Mouse (Mus musculus) hindbrain, embryonic 15.5 days (tissue): ENCODE results near the gene Clspn. TPM values are rescaled to one million over a fixed set of nuclear protein-coding genes. Genes with fewer than 3 reads are reported as not detected.

ENCODE experiments used
- ATAC-seq: fragments of 200-750 bp; cut with Nextera tagmentation; 2 replicates; pipeline ENCODE4 v1.8.0; 2017; ENCODE audit warnings: low read depth, moderate number of reproducible peaks, moderate TSS enrichment; ENCODE audit not compliant: low FRiP score
- H3K27ac ChIP-seq: fragments of 300-500 bp; sonication (generic); replicated peaks from 2 replicates; pipeline ENCODE4 v1.5.1; 2015; ENCODE audit warnings: mild to moderate bottlenecking, inconsistent platforms
- H3K27me3 ChIP-seq: fragments of 300-500 bp; sonication (generic); 2 replicates; pipeline ENCODE4 v1.6.1; 2015; ENCODE audit warnings: control low read depth, inconsistent platforms
- H3K36me3 ChIP-seq: fragments of 300-500 bp; sonication (generic); 2 replicates; pipeline ENCODE4 v1.6.1; 2015; ENCODE audit warnings: control low read depth, inconsistent platforms
- H3K4me1 ChIP-seq: fragments of 300-500 bp; sonication (generic); replicated peaks from 2 replicates; pipeline ENCODE4 v1.6.1; 2015; ENCODE audit warnings: control low read depth, inconsistent platforms
- H3K4me2 ChIP-seq: fragments of 300-500 bp; sonication (generic); 2 replicates; pipeline ENCODE4 v1.6.1; 2015; ENCODE audit warnings: moderate library complexity, mild to moderate bottlenecking, inconsistent platforms
- H3K4me3 ChIP-seq: fragments of 300-500 bp; sonication (generic); 2 replicates; pipeline ENCODE4 v1.5.1; 2015; ENCODE audit warnings: mild to moderate bottlenecking, inconsistent platforms
- H3K9ac ChIP-seq: fragments of 300-500 bp; sonication (generic); 2 replicates; pipeline ENCODE4 v1.6.1; 2015; ENCODE audit warnings: inconsistent platforms
- H3K9me3 ChIP-seq: fragments of 300-500 bp; sonication (generic); 2 replicates; pipeline ENCODE4 v1.6.1; 2016; ENCODE audit warnings: control low read depth, inconsistent platforms
- WGBS: fragments of 180-500 bp; shearing (Covaris S2); methylation state at CpG from one replicate; pipeline ENCODE4 v1.1.7; 2015; 5-methylcytosine and 5-hydroxymethylcytosine counted together
- polyA plus RNA-seq: library from polyadenylated mRNA; unstranded; fragments of >200 nt; fragmentation: Nextera tagmentation; extraction: Ambion mirVana; gene quantifications from 2 replicates; pipeline ENCODE4 v1.2.1, GENCODE M21; 2015

Gene Clspn
- polyA plus RNA-seq, 1 experiment from 2014 or later = 9.5 TPM

- Histone ChIP-seq H3K4me1 (no peaks in the 10 kb centered on the region), H3K9me3 (no peaks in the 10 kb centered on the region), H3K27me3 (no peaks in the 10 kb centered on the region), H3K36me3 (peaks cover 16% of the 10 kb centered on the region; the same call in 1 of the 2 replicates), H3K4me2 (no peak overlapping the region), H3K4me3 (no peak overlapping the region), H3K9ac (no peak overlapping the region), H3K27ac (no peak overlapping the region)
- WGBS = 94% methylated on average over 5 of the region's 5 CpGs
- no peak for ATAC-seq
Observed at GRCm38 (mm10) chr4:126576281-126576680, 19.5 kb downstream of the Clspn start.

GRCm38 (mm10) chr4:126577920-126578319 lies 21.2 kb downstream of the Clspn start:
- Histone ChIP-seq H3K27me3 (no peaks in the 10 kb centered on the region), H3K27ac (no peak overlapping the region), H3K4me2 (no peak overlapping the region), H3K9me3 (no peaks in the 10 kb centered on the region), H3K36me3 (peaks cover 16% of the 10 kb centered on the region; the same call in 1 of the 2 replicates), H3K4me3 (no peak overlapping the region), H3K9ac (no peak overlapping the region), H3K4me1 (no peaks in the 10 kb centered on the region)
- WGBS = 98% methylated on average over 3 of the region's 3 CpGs
- ATAC-seq = no peak

DNA sequence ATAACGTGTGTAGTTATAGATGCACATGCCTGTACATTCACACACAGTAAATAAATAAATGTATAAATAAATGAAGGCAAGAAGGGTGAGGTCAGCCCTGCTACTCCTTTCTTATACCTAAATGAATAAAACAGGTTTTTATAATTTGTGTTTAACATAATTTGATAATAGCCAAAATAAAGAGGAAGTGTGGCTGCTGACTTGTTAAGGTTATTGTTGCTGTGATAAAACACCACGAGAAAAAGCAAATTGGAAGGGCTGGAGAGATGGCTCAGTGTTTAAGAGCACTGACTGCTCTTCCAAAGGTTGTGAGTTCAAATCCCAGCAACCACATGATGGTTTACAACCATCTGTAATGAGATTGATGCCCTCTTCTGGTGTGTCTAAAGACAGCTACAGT lies 22.3 kb downstream of the Clspn start:
- H3K27me3 ChIP-seq = no peaks in the 10 kb centered on the region
- WGBS = 89% methylated on average over 2 of the region's 2 CpGs
- ATAC-seq = no peak
- 0 out of 2 replicates have a peak, but pooled peaks cover 14% of the 10 kb centered on the region for H3K36me3 ChIP-seq
- no peak overlapping the region for H3K4me3 ChIP-seq
- H3K4me1 ChIP-seq = no peaks in the 10 kb centered on the region
- H3K4me2 ChIP-seq = no peak overlapping the region
- no peaks in the 10 kb centered on the region for H3K9me3 ChIP-seq
- no peak overlapping the region for H3K27ac ChIP-seq
- H3K9ac ChIP-seq = no peak overlapping the region

DNA sequence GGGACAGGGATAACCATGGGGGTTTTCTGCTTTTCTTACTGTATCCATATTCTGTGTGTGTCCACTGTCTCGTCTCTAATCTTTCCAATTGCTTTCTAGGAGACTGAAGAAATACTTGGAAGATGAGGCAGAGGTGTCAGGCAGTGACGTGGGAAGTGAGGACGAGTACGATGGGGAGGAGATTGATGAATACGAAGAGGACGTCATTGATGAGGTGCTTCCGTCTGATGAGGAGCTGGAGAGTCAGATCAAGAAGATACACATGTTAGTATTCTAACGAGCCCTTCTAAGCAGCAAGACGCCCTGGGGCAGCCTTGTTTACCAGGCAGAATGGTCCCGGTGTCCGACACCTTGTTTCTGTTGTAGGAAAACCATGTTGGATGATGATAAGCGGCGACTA lies 29.0 kb downstream of the Clspn start:
- no peaks in the 10 kb centered on the region for H3K4me1 ChIP-seq
- 97% methylated on average over 13 of the region's 13 CpGs for WGBS
- H3K4me3 ChIP-seq = no peak overlapping the region
- no peak overlapping the region for H3K4me2 ChIP-seq
- no peaks in the 10 kb centered on the region; the same call in 1 of the 2 replicates for H3K36me3 ChIP-seq
- no peak overlapping the region for H3K27ac ChIP-seq
- no peaks in the 10 kb centered on the region for H3K27me3 ChIP-seq
- H3K9ac ChIP-seq = no peak overlapping the region
- no peak for ATAC-seq
- H3K9me3 ChIP-seq = no peaks in the 10 kb centered on the region

GRCm38 (mm10) chr4:126592039-126592438 lies 35.3 kb downstream of the Clspn start:
- WGBS = 89% methylated on average over 6 of the region's 6 CpGs
- no peaks in the 10 kb centered on the region for H3K9me3 ChIP-seq
- no peak for ATAC-seq

DNA sequence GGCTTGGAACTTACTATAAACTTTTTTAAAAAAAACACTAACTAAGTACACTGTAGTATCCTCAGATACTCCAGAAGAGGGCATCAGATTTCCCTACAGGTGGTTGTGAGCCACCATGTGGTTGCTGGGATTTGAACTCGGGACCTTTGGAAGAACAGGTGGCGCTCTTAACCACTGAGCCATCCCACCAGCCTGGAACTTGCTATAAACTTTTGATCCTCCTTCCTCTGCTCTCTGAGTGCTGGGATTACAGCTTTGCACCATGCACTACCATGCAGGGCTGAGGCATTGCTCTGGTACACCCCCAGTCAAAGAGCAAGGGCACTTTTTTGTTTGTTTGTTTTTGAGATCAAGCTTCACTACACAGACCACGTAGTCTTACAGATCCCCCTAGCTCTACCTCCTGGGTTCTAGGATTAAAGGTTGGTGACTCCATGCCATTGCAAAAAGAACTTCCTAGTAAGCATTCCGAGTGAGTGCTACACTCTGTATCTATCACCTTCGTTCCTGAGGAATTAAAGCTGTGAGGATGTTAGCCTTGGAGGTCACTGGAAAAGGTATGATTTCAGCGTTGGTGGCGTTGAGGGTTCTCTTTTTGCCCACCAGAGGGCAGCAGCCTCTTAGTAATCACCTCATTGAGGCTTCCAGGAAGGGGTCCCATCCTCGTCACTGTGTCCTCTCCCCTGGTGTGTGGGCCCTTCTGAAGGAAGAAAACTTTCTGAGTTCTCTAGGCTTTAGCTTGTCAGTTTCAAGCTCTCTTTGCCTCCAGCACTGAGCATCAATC lies 43.4 kb downstream of the Clspn start:
- Histone ChIP-seq H3K4me3 (no peak overlapping the region), H3K9ac (no peak overlapping the region), H3K36me3 (no peaks in the 10 kb centered on the region), H3K27me3 (peaks cover 18% of the 10 kb centered on the region), H3K4me1 (peaks cover 11% of the 10 kb centered on the region), H3K9me3 (no peaks in the 10 kb centered on the region), H3K27ac (no peak overlapping the region), H3K4me2 (no peak overlapping the region)
- 33% methylated on average over 8 of the region's 8 CpGs for WGBS
- ATAC-seq = no peak

More at GRCm38 (mm10) chr4:126592039-126592438, 35.3 kb downstream of the Clspn start:
- H3K27ac ChIP-seq = no peak overlapping the region
- no peaks in the 10 kb centered on the region for H3K4me1 ChIP-seq
- H3K9ac ChIP-seq = no peak overlapping the region
- no peak overlapping the region for H3K4me2 ChIP-seq
- H3K4me3 ChIP-seq = no peak overlapping the region
- H3K36me3 ChIP-seq = no peaks in the 10 kb centered on the region; the same call in 1 of the 2 replicates
- H3K27me3 ChIP-seq = no peaks in the 10 kb centered on the region

DNA sequence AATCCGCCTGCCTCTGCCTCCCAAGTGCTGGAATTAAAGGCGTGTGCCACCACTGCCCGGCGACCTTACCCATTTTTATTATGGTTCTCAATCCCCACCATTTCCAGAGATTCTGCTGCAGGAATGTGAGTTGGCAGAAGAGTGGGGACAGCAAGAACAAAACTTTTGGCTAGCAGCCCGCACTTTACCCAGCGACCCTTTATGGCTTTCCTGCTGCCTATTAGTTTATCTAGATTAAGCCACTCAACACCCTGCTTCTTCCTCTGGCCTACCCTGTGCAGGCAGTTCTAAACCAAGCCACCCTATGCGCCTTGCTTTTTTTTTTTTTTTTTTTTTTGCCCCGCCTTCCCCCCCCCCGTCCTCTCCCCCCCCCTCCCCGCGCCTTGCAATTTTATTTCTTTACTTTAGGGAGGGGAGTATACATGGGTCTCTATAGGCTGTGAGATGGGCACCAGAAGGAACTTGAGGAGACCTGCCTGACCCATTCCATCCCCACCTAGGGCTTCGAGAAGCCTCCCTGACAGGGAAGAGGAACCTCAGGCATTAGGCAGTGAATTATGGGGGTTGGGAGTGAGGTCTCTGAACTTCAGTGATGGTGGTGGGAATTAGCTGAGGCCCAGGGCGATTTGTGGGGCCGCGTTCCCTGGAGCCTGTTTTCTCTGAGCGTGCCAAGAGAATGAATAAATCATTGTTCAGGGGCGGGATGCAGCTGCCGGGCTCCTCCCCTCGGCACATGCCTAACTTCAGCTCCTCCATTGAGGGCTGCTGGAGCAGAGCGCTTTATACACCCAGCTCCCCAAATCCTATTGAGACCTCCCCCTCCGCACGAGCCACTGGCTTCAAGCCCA lies 45.1 kb downstream of the Clspn start:
- Histone ChIP-seq H3K4me3 (peak overlapping the region; percentile 6; the same call in 1 of the 2 replicates), H3K27ac (no peak overlapping the region), H3K4me1 (peaks cover 11% of the 10 kb centered on the region), H3K27me3 (peaks cover 26% of the 10 kb centered on the region), H3K9me3 (no peaks in the 10 kb centered on the region), H3K36me3 (no peaks in the 10 kb centered on the region), H3K9ac (no peak overlapping the region), H3K4me2 (peak overlapping the region; percentile 44)
- 22% methylated on average over 21 of the region's 22 CpGs for WGBS
- peak; percentile 83 for ATAC-seq

GRCm38 (mm10) chr4:126602445-126602762 lies 45.7 kb downstream of the Clspn start:
- H3K9me3 ChIP-seq = no peaks in the 10 kb centered on the region
- ATAC-seq = peak; percentile 56; the same call in 1 of the 2 replicates
- peak overlapping the region; percentile 6; the same call in 1 of the 2 replicates for H3K4me3 ChIP-seq
- H3K9ac ChIP-seq = no peak overlapping the region
- H3K4me2 ChIP-seq = peak overlapping the region; percentile 44
- peaks cover 11% of the 10 kb centered on the region for H3K4me1 ChIP-seq
- 2% methylated on average over 6 of the region's 6 CpGs for WGBS
- no peaks in the 10 kb centered on the region for H3K36me3 ChIP-seq
- no peak overlapping the region for H3K27ac ChIP-seq
- H3K27me3 ChIP-seq = peaks cover 26% of the 10 kb centered on the region

GRCm38 (mm10) chr4:126604141-126604540 lies 47.4 kb downstream of the Clspn start:
- Histone ChIP-seq H3K36me3 (no peaks in the 10 kb centered on the region), H3K9ac (no peak overlapping the region), H3K9me3 (no peaks in the 10 kb centered on the region), H3K4me3 (no peak overlapping the region), H3K4me2 (no peak overlapping the region), H3K27me3 (peaks cover 23% of the 10 kb centered on the region), H3K27ac (no peak overlapping the region), H3K4me1 (peaks cover 11% of the 10 kb centered on the region)
- 81% methylated on average over 2 of the region's 2 CpGs for WGBS
- ATAC-seq = no peak

- Histone ChIP-seq H3K27me3 (peaks cover 23% of the 10 kb centered on the region), H3K9ac (no peak overlapping the region), H3K9me3 (no peaks in the 10 kb centered on the region), H3K4me1 (peaks cover 15% of the 10 kb centered on the region), H3K36me3 (no peaks in the 10 kb centered on the region), H3K27ac (no peak overlapping the region), H3K4me3 (no peak overlapping the region), H3K4me2 (no peak overlapping the region)
- no peak for ATAC-seq
- 88% methylated on average over 4 of the region's 4 CpGs for WGBS
Observed at GRCm38 (mm10) chr4:126605751-126606150, 49.0 kb downstream of the Clspn start.

- Histone ChIP-seq H3K4me2 (peak within 1 kb of the TSS; percentile 86), H3K4me1 (peaks cover 10% of the 10 kb centered on the region; the same call in 1 of the 2 replicates), H3K27ac (peak within 1 kb of the TSS; percentile 74), H3K36me3 (no peaks in the 10 kb centered on the region), H3K9me3 (no peaks in the 10 kb centered on the region), H3K9ac (peak within 1 kb of the TSS; percentile 91), H3K27me3 (peaks cover 11% of the 10 kb centered on the region), H3K4me3 (peak within 1 kb of the TSS; percentile 73)
- peak; percentile 95 for ATAC-seq
- 1% methylated on average over 48 of the region's 48 CpGs for WGBS
Observed at GRCm38 (mm10) chr4:126609606-126610181, 53.0 kb downstream of the Clspn start, which contains the start of gene 5730409E04Rik. Gene 5730409E04Rik, plus strand, starts transcription at chr4:126609818.

DNA sequence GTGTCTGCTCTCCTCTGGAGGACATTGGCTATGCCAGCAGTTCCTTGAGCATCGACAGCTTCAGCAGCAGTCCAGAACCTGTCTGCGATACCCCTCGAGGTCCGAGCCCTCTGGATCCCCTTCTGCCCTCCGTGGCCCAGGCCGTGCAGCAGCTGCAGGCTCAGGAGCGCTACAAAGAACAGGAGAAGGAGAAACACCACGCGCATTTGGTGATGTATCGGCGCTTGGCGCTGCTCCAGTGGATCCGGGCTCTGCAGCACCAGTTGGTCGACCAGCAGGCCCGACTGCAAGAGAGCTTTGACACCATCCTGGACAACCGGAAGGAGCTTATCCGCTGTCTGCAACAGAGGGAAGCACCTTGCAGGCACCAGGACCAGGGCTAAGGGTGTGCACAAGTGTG lies 55.3 kb downstream of the Clspn start:
- H3K9me3 ChIP-seq = no peaks in the 10 kb centered on the region
- H3K27ac ChIP-seq = no peak overlapping the region
- H3K36me3 ChIP-seq = no peaks in the 10 kb centered on the region
- WGBS = 92% methylated on average over 17 of the region's 17 CpGs
- no peak overlapping the region for H3K9ac ChIP-seq
- no peaks in the 10 kb centered on the region; the same call in 1 of the 2 replicates for H3K27me3 ChIP-seq
- no peak overlapping the region for H3K4me3 ChIP-seq
- no peak for ATAC-seq
- no peak overlapping the region for H3K4me2 ChIP-seq
- H3K4me1 ChIP-seq = peaks cover 10% of the 10 kb centered on the region; the same call in 1 of the 2 replicates
